Mouse (Mus musculus) cortical plate, adult 2 months (tissue): Measurements from ENCODE around the gene Mfap1a.

ENCODE experiments used
- CTCF ChIP-seq: fragments of 200-500 bp; IDR thresholded peaks from 2 replicates; pipeline ENCODE4 v1.5.1; 2011; ENCODE audit warnings: mild to moderate bottlenecking, control low read depth, low read length; ENCODE audit not compliant: insufficient read depth; ENCODE audit errors: extremely low read depth
- POLR2A ChIP-seq: fragments of 200-500 bp; IDR thresholded peaks from 2 replicates; pipeline ENCODE4 v1.6.1; 2011; ENCODE audit warnings: mild to moderate bottlenecking, low read length, control low read depth; ENCODE audit not compliant: insufficient read depth; ENCODE audit errors: extremely low read depth

DNA sequence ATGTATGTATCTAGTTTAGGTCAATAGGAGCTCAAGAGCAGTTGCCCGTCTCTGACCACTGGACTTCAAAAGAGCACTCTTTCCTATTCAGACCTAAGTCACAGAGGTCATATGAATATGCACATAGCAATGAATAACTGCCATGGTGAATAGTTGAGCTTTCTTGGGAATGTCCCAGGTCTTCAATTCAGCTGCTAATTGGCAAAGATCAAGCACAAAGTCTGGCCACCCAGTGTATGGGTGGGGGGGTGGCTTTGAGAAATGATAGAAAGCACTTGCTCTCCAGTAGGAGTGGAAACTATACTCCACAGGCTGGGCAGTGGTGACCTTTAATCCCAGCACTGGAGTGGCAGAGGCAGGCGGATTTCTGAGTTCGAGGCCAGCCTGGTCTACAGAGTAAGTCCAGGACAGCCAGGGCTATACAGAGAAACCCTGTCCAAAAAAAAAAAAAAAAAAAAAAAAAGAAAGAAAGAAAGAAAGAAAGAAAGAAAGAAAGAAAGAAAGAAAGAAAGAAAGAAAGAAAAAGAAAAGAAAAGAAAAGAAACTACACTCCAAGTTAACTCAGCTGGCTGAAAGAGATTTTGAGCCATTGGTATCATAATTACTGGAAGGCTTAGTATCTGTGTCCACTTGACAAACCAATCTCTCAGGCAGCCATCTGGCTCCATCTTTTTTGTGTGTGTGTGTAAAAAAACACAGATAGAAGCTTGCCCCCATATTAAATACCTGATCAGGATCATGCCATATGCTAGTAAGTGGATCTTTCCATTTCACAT is 28.8 kb downstream of the Mfap1a start:
- TF ChIP-seq CTCF (no peak), POLR2A (no peak)
